Mouse (Mus musculus): ENCODE measurements around the gene Plac8. TPM values are rescaled to one million over a fixed set of nuclear protein-coding genes. Genes with fewer than 3 reads are reported as not detected.

Plac8 gene
- total RNA-seq (2014; rRNA removed) (21.5 and 29.7 TPM in 2 replicates), polyA plus RNA-seq (2012; rRNA removed) (11.3 and 18.2 TPM in 2 replicates)

DNA sequence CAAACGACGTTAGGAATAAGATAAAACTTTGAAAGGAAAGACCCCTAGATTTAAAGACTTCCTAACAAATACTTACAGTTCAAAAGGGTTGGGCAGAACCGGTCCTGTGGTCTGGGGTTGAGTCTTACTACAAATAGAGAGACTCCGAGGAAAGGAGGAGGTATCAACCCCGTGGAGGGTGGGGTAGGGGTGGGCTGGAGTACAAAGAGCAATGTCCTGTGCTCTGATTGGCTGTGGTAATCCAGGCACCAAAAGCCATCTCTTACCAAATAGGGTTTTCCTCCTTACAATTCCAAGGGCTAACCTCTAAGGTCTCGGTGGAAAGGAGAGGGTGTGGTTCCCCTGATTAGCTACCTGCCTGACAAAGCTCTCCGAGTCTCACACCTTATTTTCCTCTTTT lies at the start of gene Plac8:
TSS of gene Plac8 (minus strand) at position 177 of the 400 bp plus-strand sequence.
- H3K79me2 ChIP-seq (ENCODE audit: control insufficient read depth, insufficient read depth, low read length): no peaks in the 10 kb centered on the region
- DNase-seq (ENCODE audit: extremely low read depth, low read depth, low spot score): no peak
- WGBS: 27% methylated on average over 7 of the region's 7 CpGs
- H3K27me3 ChIP-seq (ENCODE audit: control insufficient read depth, insufficient read depth, low read length): no peaks in the 10 kb centered on the region
- H3K4me3 ChIP-seq (ENCODE audit: insufficient read depth, low read depth, low read length): peak within 1 kb of the TSS; percentile 58
- TF ChIP-seq CTCF (IDR thresholded peaks at IDR 0.05; ENCODE audit: low read depth, low read length) (no peak), POLR2A (IDR thresholded peaks at IDR 0.05; ENCODE audit: extremely low read depth, insufficient read depth, low read length) (no peak)
- no peaks in the 10 kb centered on the region for H3K4me1 ChIP-seq (ENCODE audit: control insufficient read depth, insufficient read depth, low read length)
- no peak within 1 kb of the TSS for H3K27ac ChIP-seq (replicated peaks; ENCODE audit: insufficient read depth, low read depth, low read length)
- no peaks in the 10 kb centered on the region for H3K36me3 ChIP-seq (ENCODE audit: control insufficient read depth, insufficient read depth, low read length)
- no peak within 1 kb of the TSS for H3K9ac ChIP-seq (ENCODE audit: low read depth, low read length)

DNA sequence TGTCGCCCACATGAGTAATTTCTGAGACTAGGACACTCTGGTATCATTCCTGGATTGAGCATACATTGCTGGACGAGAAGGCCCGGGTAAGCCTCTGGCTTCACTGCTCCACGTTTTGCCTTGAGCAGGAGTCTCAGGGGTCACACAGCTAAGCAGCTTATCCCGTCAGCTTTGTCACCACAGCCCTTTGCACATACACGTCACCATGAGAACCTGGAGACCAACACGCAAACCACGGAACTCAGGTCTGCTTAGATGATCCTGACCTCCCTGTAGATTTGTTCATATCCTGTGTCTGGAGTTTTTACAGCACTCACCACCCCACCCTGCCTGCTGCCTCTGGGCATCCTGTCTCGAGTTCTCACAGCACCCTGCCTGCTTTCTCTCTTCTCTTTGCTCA lies 48.9 kb upstream of the Plac8 start:
- no peaks in the 10 kb centered on the region for H3K4me1 ChIP-seq (ENCODE audit: control insufficient read depth, insufficient read depth, low read length)
- WGBS: 75% methylated on average over 9 of the region's 9 CpGs
- TF ChIP-seq CTCF (IDR thresholded peaks at IDR 0.05; ENCODE audit: low read depth, low read length): no peak
- TF ChIP-seq POLR2A (IDR thresholded peaks at IDR 0.05; ENCODE audit: extremely low read depth, insufficient read depth, low read length): no peak
- H3K27ac ChIP-seq (replicated peaks; ENCODE audit: insufficient read depth, low read depth, low read length): no peak overlapping the region
- H3K79me2 ChIP-seq (ENCODE audit: control insufficient read depth, insufficient read depth, low read length): no peaks in the 10 kb centered on the region
- no peak overlapping the region for H3K4me3 ChIP-seq (ENCODE audit: insufficient read depth, low read depth, low read length)
- H3K9ac ChIP-seq (ENCODE audit: low read depth, low read length): no peak overlapping the region
- DNase-seq (ENCODE audit: extremely low read depth, low read depth, low spot score): no peak
- H3K36me3 ChIP-seq (ENCODE audit: control insufficient read depth, insufficient read depth, low read length): no peaks in the 10 kb centered on the region
- no peaks in the 10 kb centered on the region for H3K27me3 ChIP-seq (ENCODE audit: control insufficient read depth, insufficient read depth, low read length)

DNA sequence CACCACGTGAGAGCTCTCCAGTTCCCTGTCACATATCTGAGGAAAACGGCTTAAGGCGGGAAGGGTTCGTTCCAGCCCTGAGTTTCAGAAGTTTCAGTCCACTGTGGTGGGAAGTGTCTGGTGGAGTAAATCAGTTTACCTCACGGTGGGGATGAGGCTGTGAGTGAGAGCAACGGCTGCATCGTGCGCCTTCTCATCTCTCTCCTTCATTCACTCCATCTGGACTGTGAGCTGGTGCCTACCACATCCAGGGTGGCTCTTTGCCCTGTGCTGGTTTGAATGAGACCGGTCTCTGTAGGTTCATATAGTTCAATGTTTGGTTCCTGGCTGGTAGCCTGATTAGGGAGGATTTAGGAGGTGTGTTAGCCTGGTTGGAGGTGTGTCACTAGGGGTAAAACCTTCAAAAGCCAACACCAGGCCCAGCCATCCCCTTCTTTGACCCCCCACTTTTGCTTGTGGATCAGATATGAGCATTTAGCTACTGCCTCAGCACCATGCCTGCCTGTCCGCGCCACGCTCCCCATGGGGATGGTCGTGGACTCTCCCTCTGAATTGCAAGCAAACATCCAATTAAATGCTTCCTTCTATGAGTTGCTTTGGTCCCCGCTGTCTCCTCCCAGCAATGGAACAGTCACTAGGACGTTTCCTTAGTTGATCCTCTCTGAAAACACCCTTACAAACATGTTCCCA lies 47.7 kb upstream of the Plac8 start:
- H3K36me3 ChIP-seq (ENCODE audit: control insufficient read depth, insufficient read depth, low read length): no peaks in the 10 kb centered on the region
- H3K4me1 ChIP-seq (ENCODE audit: control insufficient read depth, insufficient read depth, low read length): no peaks in the 10 kb centered on the region
- no peak for DNase-seq (ENCODE audit: extremely low read depth, low read depth, low spot score)
- no peaks in the 10 kb centered on the region for H3K79me2 ChIP-seq (ENCODE audit: control insufficient read depth, insufficient read depth, low read length)
- no peak for TF ChIP-seq POLR2A (IDR thresholded peaks at IDR 0.05; ENCODE audit: extremely low read depth, insufficient read depth, low read length)
- TF ChIP-seq CTCF (IDR thresholded peaks at IDR 0.05; ENCODE audit: low read depth, low read length): no peak
- H3K4me3 ChIP-seq (ENCODE audit: insufficient read depth, low read depth, low read length): no peak overlapping the region
- no peaks in the 10 kb centered on the region for H3K27me3 ChIP-seq (ENCODE audit: control insufficient read depth, insufficient read depth, low read length)
- WGBS: 94% methylated on average over 15 of the region's 15 CpGs
- no peak overlapping the region for H3K9ac ChIP-seq (ENCODE audit: low read depth, low read length)
- no peak overlapping the region for H3K27ac ChIP-seq (replicated peaks; ENCODE audit: insufficient read depth, low read depth, low read length)

DNA sequence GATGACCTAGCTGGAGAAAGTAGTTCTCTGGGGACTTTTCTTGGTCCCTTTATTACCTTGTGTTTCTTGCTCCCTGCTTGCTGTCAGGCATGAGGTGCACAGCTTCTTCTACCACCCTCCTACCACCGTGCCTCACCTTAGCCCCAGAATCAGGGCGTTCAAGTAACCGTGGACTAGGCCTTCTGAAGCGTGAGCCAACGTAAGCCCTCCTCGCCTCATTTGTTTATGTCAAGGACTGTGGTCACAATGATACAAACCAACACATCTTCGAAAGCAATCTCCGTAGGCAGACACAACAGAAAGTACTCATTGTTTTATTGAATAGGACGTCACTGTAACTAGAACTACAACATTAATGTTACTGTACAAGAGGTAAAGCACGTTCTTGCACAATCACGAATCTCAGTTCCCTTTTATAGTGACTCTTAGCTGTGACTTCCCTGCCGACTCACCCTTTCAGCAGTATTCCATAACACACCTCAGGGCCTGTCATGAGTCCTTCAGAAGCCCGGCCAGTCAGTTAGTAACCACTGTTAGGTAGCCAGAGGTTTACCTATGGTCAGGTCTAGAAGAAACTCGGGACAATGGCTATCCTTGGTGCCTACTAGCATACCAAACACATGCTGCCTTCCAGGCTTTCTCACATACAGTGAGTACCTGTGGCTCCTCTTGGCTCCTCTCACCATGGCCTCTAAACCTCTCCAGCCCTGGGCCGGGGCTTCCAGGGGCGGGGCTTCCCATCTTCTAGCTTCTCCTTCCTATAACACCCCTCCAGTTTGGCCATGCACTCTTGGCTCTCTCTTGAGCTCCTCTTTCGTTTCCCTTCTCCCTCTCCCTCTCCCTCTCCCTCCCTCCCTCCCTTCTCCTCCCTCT lies 42.1 kb upstream of the Plac8 start:
- Histone ChIP-seq H3K9ac (ENCODE audit: low read depth, low read length) (no peak overlapping the region), H3K27me3 (ENCODE audit: control insufficient read depth, insufficient read depth, low read length) (no peaks in the 10 kb centered on the region), H3K4me3 (ENCODE audit: insufficient read depth, low read depth, low read length) (no peak overlapping the region), H3K79me2 (ENCODE audit: control insufficient read depth, insufficient read depth, low read length) (no peaks in the 10 kb centered on the region), H3K36me3 (ENCODE audit: control insufficient read depth, insufficient read depth, low read length) (no peaks in the 10 kb centered on the region), H3K27ac (replicated peaks; ENCODE audit: insufficient read depth, low read depth, low read length) (no peak overlapping the region), H3K4me1 (ENCODE audit: control insufficient read depth, insufficient read depth, low read length) (no peaks in the 10 kb centered on the region)
- DNase-seq (ENCODE audit: extremely low read depth, low read depth, low spot score): no peak
- TF ChIP-seq CTCF (IDR thresholded peaks at IDR 0.05; ENCODE audit: low read depth, low read length) (no peak), POLR2A (IDR thresholded peaks at IDR 0.05; ENCODE audit: extremely low read depth, insufficient read depth, low read length) (no peak)
- 85% methylated on average over 17 of the region's 17 CpGs for WGBS

DNA sequence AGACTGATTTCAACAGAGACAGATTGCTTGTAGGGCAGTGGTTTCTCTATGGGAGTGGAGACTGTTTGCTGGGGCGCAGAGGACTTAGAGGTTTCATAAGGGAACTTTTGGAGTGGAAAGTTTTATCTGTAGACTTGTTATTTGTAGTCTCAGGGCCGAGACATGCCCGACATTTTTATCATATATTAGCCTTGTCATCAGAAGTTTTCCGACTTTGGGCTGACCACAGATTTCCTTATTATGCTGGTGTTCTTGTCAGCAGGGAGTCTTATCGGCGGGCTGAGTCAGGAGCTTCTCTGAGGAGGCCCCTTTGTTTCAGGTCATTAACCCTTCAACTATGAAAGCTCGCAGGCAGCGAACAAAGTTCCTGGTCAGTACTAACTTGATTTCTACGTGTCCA lies 35.8 kb upstream of the Plac8 start:
- Histone ChIP-seq H3K4me1 (ENCODE audit: control insufficient read depth, insufficient read depth, low read length) (peaks cover 4% of the 10 kb centered on the region; the same call in 1 of the 2 replicates), H3K9ac (ENCODE audit: low read depth, low read length) (no peak overlapping the region), H3K27ac (replicated peaks; ENCODE audit: insufficient read depth, low read depth, low read length) (no peak overlapping the region), H3K79me2 (ENCODE audit: control insufficient read depth, insufficient read depth, low read length) (no peaks in the 10 kb centered on the region), H3K36me3 (ENCODE audit: control insufficient read depth, insufficient read depth, low read length) (no peaks in the 10 kb centered on the region), H3K4me3 (ENCODE audit: insufficient read depth, low read depth, low read length) (no peak overlapping the region), H3K27me3 (ENCODE audit: control insufficient read depth, insufficient read depth, low read length) (no peaks in the 10 kb centered on the region)
- TF ChIP-seq POLR2A (IDR thresholded peaks at IDR 0.05; ENCODE audit: extremely low read depth, insufficient read depth, low read length) (no peak), CTCF (IDR thresholded peaks at IDR 0.05; ENCODE audit: low read depth, low read length) (no peak)
- no peak for DNase-seq (ENCODE audit: extremely low read depth, low read depth, low spot score)
- 79% methylated on average over 9 of the region's 9 CpGs for WGBS
